Comparison of ENCODE assay signal across 7 mouse cellular contexts in genomic region chr4:109201582-109202424, GRCm38 (mm10). TPM values are rescaled to one million over a fixed set of nuclear protein-coding genes. Genes with fewer than 3 reads are reported as not detected.
DNase-seq lines count a peak whose midpoint lies in the region; ATAC-seq lines count a peak whose summit lies in the region.

Osbpl9 (minus strand) TSS chr4:109202272.

- under 1% methylated on average over 59 of the region's 59 CpGs for WGBS in embryonic facial prominence, embryonic 12.5 days
- WGBS in limb, embryonic 11.5 days, result under 1% methylated on average over 59 of the region's 59 CpGs
- WGBS in midbrain, embryonic 14.5 days, result under 1% methylated on average over 59 of the region's 59 CpGs

- peak; percentile 99 for DNase-seq in adrenal gland, postnatal 25 days
- DNase-seq in heart, adult 11 months, result peak; percentile 100
- peak; percentile 100 for DNase-seq in kidney, adult 18-20 months
- DNase-seq in limb, embryonic 11.5 days (ENCODE audit: low spot score), result peak; percentile 100
- DNase-seq in midbrain, embryonic 14.5 days, result peak; percentile 99
- peak; percentile 97 to 100 for DNase-seq in spleen, adult 18-20 months

- H3K9ac ChIP-seq in embryonic facial prominence, embryonic 12.5 days, result peak within 1 kb of the TSS; percentile 69
- peak within 1 kb of the TSS; percentile 65 for H3K9ac ChIP-seq in limb, embryonic 11.5 days (ENCODE audit: low read length)
- peak within 1 kb of the TSS; percentile 82 for H3K9ac ChIP-seq in midbrain, embryonic 14.5 days (replicated peaks; ENCODE audit: low read length)

- peaks cover 8% of the 10 kb centered on the region for H3K4me1 ChIP-seq in embryonic facial prominence, embryonic 12.5 days
- H3K4me1 ChIP-seq in limb, embryonic 11.5 days (ENCODE audit: control insufficient read depth, insufficient read depth, low read length), result 0 out of 2 replicates have a peak, but pooled peaks cover 2% of the 10 kb centered on the region
- peaks cover 21% of the 10 kb centered on the region for H3K4me1 ChIP-seq in midbrain, embryonic 14.5 days (ENCODE audit: control insufficient read depth, insufficient read depth, low read length)

- peak within 1 kb of the TSS; percentile 76 for H3K4me3 ChIP-seq in embryonic facial prominence, embryonic 12.5 days
- H3K4me3 ChIP-seq in limb, embryonic 11.5 days (ENCODE audit: low read depth, low read length), result peak within 1 kb of the TSS; percentile 71
- peak within 1 kb of the TSS; percentile 89 for H3K4me3 ChIP-seq in midbrain, embryonic 14.5 days (replicated peaks; ENCODE audit: low read depth, low read length)

- H3K4me2 ChIP-seq in embryonic facial prominence, embryonic 12.5 days (replicated peaks), result peak within 1 kb of the TSS; percentile 73
- peak within 1 kb of the TSS; percentile 72 for H3K4me2 ChIP-seq in limb, embryonic 11.5 days (ENCODE audit: low read depth, severe bottlenecking)
- peak within 1 kb of the TSS; percentile 85 for H3K4me2 ChIP-seq in midbrain, embryonic 14.5 days (ENCODE audit: low read length)

- peak within 1 kb of the TSS; percentile 93 for H3K27ac ChIP-seq in embryonic facial prominence, embryonic 12.5 days
- H3K27ac ChIP-seq in limb, embryonic 11.5 days (replicated peaks; ENCODE audit: low read depth, low read length), result peak within 1 kb of the TSS; percentile 57; the same call in 1 of the 2 replicates
- H3K27ac ChIP-seq in midbrain, embryonic 14.5 days (replicated peaks; ENCODE audit: low read depth, low read length), result peak within 1 kb of the TSS; percentile 98

- no peaks in the 10 kb centered on the region for H3K27me3 ChIP-seq in embryonic facial prominence, embryonic 12.5 days
- H3K27me3 ChIP-seq in limb, embryonic 11.5 days (ENCODE audit: control insufficient read depth, insufficient read depth, low read length), result no peaks in the 10 kb centered on the region
- H3K27me3 ChIP-seq in midbrain, embryonic 14.5 days (ENCODE audit: control insufficient read depth, insufficient read depth, low read length), result no peaks in the 10 kb centered on the region

- H3K9me3 ChIP-seq in embryonic facial prominence, embryonic 12.5 days, result no peaks in the 10 kb centered on the region
- no peaks in the 10 kb centered on the region for H3K9me3 ChIP-seq in limb, embryonic 11.5 days (ENCODE audit: control insufficient read depth, low read length)
- no peaks in the 10 kb centered on the region for H3K9me3 ChIP-seq in midbrain, embryonic 14.5 days (ENCODE audit: control insufficient read depth, low read length)

- ATAC-seq in embryonic facial prominence, embryonic 12.5 days (ENCODE audit: insufficient number of reproducible peaks, insufficient read depth, low FRiP score, low TSS enrichment), result peak; percentile 97
- ATAC-seq in limb, embryonic 11.5 days (ENCODE audit: insufficient number of reproducible peaks, low FRiP score, low TSS enrichment, low read depth), result peak; percentile 99
- ATAC-seq in midbrain, embryonic 14.5 days (ENCODE audit: low FRiP score, low TSS enrichment), result peak; percentile 99

- H3K36me3 ChIP-seq in embryonic facial prominence, embryonic 12.5 days, result 0 out of 2 replicates have a peak, but pooled peaks cover 5% of the 10 kb centered on the region
- H3K36me3 ChIP-seq in limb, embryonic 11.5 days (ENCODE audit: control insufficient read depth, insufficient read depth, low read length), result no peaks in the 10 kb centered on the region
- H3K36me3 ChIP-seq in midbrain, embryonic 14.5 days (ENCODE audit: control insufficient read depth, insufficient read depth, low read length), result 0 out of 2 replicates have a peak, but pooled peaks cover 5% of the 10 kb centered on the region

RNA-seq across cellular contexts. Expression of gene Osbpl9, which starts in this region (rescaled TPM):
- 136 and 144 TPM in 2 replicates for total RNA-seq in adrenal gland, postnatal 25 days (2021)
- polyA plus RNA-seq in embryonic facial prominence, embryonic 12.5 days (2016; fragmentation: Nextera tagmentation; extraction: Ambion mirVana), result 71.3 and 76.1 TPM in 2 replicates
- polyA plus RNA-seq in limb, embryonic 11.5 days (2014; fragmentation: Nextera tagmentation; extraction: Ambion mirVana), result 71.9 and 75.5 TPM in 2 replicates
- polyA plus RNA-seq in midbrain, embryonic 14.5 days (2014; fragmentation: Nextera tagmentation; extraction: Ambion mirVana), result 61.9 and 81.1 TPM in 2 replicates

Comparison
In these comparisons a context has a peak if more than half of its experiments do, and no peak if none do; other contexts are left out.
1. Peak in every context shown above with its lines: DNase-seq, ATAC-seq, H3K4me3 ChIP-seq and H3K27ac ChIP-seq.